Mouse (Mus musculus) intestine, embryonic 16.5 days (tissue): Measurements from ENCODE around the gene Mettl22. TPM values are rescaled to one million over a fixed set of nuclear protein-coding genes. Genes with fewer than 3 reads are reported as not detected.

Experiments
- ATAC-seq: fragments of 200-750 bp; cut with Nextera tagmentation; 2 replicates; pipeline ENCODE4 v1.8.0; 2017; ENCODE audit warnings: moderate TSS enrichment, moderate library complexity
- H3K27ac ChIP-seq: fragments of 300-500 bp; sonication (generic); 2 replicates; pipeline ENCODE4 v1.5.1; 2014; ENCODE audit warnings: mild to moderate bottlenecking, low read length
- H3K27me3 ChIP-seq: fragments of 300-500 bp; sonication (generic); replicated peaks from 2 replicates; pipeline ENCODE4 v1.6.1; 2014; ENCODE audit warnings: low read length, control low read depth, mixed read lengths; ENCODE audit not compliant: control insufficient read depth, insufficient read depth
- H3K36me3 ChIP-seq: fragments of 300-500 bp; sonication (generic); 2 replicates; pipeline ENCODE4 v1.6.1; 2014; ENCODE audit warnings: low read length, control low read depth; ENCODE audit not compliant: control insufficient read depth, insufficient read depth
- H3K4me1 ChIP-seq: fragments of 300-500 bp; sonication (generic); 2 replicates; pipeline ENCODE4 v1.6.1; 2014; ENCODE audit warnings: low read length, control low read depth, mixed read lengths; ENCODE audit not compliant: control insufficient read depth, insufficient read depth
- H3K4me2 ChIP-seq: fragments of 300-500 bp; sonication (generic); 2 replicates; pipeline ENCODE4 v1.6.1; 2014; ENCODE audit warnings: low read depth, low read length, control low read depth
- H3K4me3 ChIP-seq: fragments of 300-500 bp; sonication (generic); 2 replicates; pipeline ENCODE4 v1.5.1; 2014; ENCODE audit warnings: mild to moderate bottlenecking, low read length
- H3K9ac ChIP-seq: fragments of 300-500 bp; sonication (generic); 2 replicates; pipeline ENCODE4 v1.6.1; 2014; ENCODE audit warnings: low read depth, low read length
- H3K9me3 ChIP-seq: fragments of 300-500 bp; sonication (generic); 2 replicates; pipeline ENCODE4 v1.6.1; 2016; ENCODE audit warnings: low read length, control low read depth; ENCODE audit not compliant: control insufficient read depth
- WGBS: fragments of 180-500 bp; shearing (Covaris S2); extraction: QIAGEN DNeasy Blood & Tissue Kit; methylation state at CpG from one replicate; pipeline ENCODE4 v1.1.7; 2014; 5-methylcytosine and 5-hydroxymethylcytosine counted together
- polyA plus RNA-seq: library from polyadenylated mRNA; unstranded; fragments of >200 nt; fragmentation: Nextera tagmentation; extraction: Ambion mirVana; gene quantifications from 2 replicates; pipeline ENCODE4 v1.2.1, GENCODE M21; 2015

Gene Mettl22
- polyA plus RNA-seq = 13.8 and 15.0 TPM in 2 replicates

GRCm38 (mm10) chr16:8470603-8471481, at the start of gene Mettl22:
TSS of gene Mettl22 (plus strand) at chr16:8470788.
- ATAC-seq = peak; percentile 99
- peak within 1 kb of the TSS; percentile 89 for H3K27ac ChIP-seq
- H3K9me3 ChIP-seq = no peaks in the 10 kb centered on the region
- 0 out of 2 replicates have a peak, but pooled peaks cover 5% of the 10 kb centered on the region for H3K4me1 ChIP-seq
- no peaks in the 10 kb centered on the region for H3K27me3 ChIP-seq
- H3K4me3 ChIP-seq = peak within 1 kb of the TSS; percentile 80
- H3K36me3 ChIP-seq = no peaks in the 10 kb centered on the region
- peak within 1 kb of the TSS; percentile 73 for H3K4me2 ChIP-seq
- peak within 1 kb of the TSS; percentile 85 for H3K9ac ChIP-seq
- under 1% methylated on average over 48 of the region's 48 CpGs for WGBS

- Histone ChIP-seq H3K27ac (no peak overlapping the region), H3K9ac (no peak overlapping the region), H3K27me3 (peaks cover 28% of the 10 kb centered on the region), H3K4me2 (no peak overlapping the region), H3K9me3 (no peaks in the 10 kb centered on the region), H3K4me3 (no peak overlapping the region), H3K4me1 (peaks cover 2% of the 10 kb centered on the region; the same call in 1 of the 2 replicates), H3K36me3 (no peaks in the 10 kb centered on the region)
- no peak for ATAC-seq
- 86% methylated on average over 4 of the region's 4 CpGs for WGBS
These were observed 49.7 kb upstream of the Mettl22 start for GRCm38 (mm10) chr16:8420842-8421241.

GRCm38 (mm10) chr16:8423626-8424114, 46.9 kb upstream of the Mettl22 start:
- no peaks in the 10 kb centered on the region for H3K36me3 ChIP-seq
- H3K4me2 ChIP-seq = no peak overlapping the region
- WGBS = 42% methylated on average over 7 of the region's 7 CpGs
- H3K4me3 ChIP-seq = no peak overlapping the region
- no peak overlapping the region for H3K9ac ChIP-seq
- H3K9me3 ChIP-seq = no peaks in the 10 kb centered on the region
- peaks cover 39% of the 10 kb centered on the region for H3K27me3 ChIP-seq
- no peak for ATAC-seq
- H3K4me1 ChIP-seq = peaks cover 2% of the 10 kb centered on the region; the same call in 1 of the 2 replicates
- H3K27ac ChIP-seq = no peak overlapping the region

- Histone ChIP-seq H3K4me1 (peaks cover 2% of the 10 kb centered on the region; the same call in 1 of the 2 replicates), H3K9me3 (no peaks in the 10 kb centered on the region), H3K27ac (no peak overlapping the region), H3K27me3 (peaks cover 39% of the 10 kb centered on the region), H3K4me3 (peak overlapping the region; percentile 39), H3K9ac (0 out of 2 replicates have a peak overlapping the region, but pooled peaks have one; percentile 10), H3K36me3 (no peaks in the 10 kb centered on the region), H3K4me2 (peak overlapping the region; percentile 62)
- no peak for ATAC-seq
- 4% methylated on average over 38 of the region's 43 CpGs for WGBS
These were observed 46.2 kb upstream of the Mettl22 start for GRCm38 (mm10) chr16:8424161-8424970.

GRCm38 (mm10) chr16:8424971-8425330, 45.6 kb upstream of the Mettl22 start, which contains the start of gene Tmem114:
TSS of gene Tmem114 (minus strand) at chr16:8425136.
- Histone ChIP-seq H3K9ac (0 out of 2 replicates have a peak within 1 kb of the TSS, but pooled peaks have one; percentile 10), H3K27ac (no peak within 1 kb of the TSS), H3K36me3 (no peaks in the 10 kb centered on the region), H3K4me2 (peak within 1 kb of the TSS; percentile 62), H3K9me3 (no peaks in the 10 kb centered on the region), H3K4me1 (peaks cover 2% of the 10 kb centered on the region; the same call in 1 of the 2 replicates), H3K27me3 (peaks cover 39% of the 10 kb centered on the region), H3K4me3 (peak within 1 kb of the TSS; percentile 39)
- ATAC-seq = no peak
- 1% methylated on average over 16 of the region's 16 CpGs for WGBS

GRCm38 (mm10) chr16:8425736-8426135, 44.9 kb upstream of the Mettl22 start:
- Histone ChIP-seq H3K27ac (no peak overlapping the region), H3K4me2 (no peak overlapping the region), H3K4me3 (no peak overlapping the region), H3K36me3 (no peaks in the 10 kb centered on the region), H3K4me1 (peaks cover 2% of the 10 kb centered on the region; the same call in 1 of the 2 replicates), H3K27me3 (peaks cover 39% of the 10 kb centered on the region), H3K9me3 (no peaks in the 10 kb centered on the region), H3K9ac (no peak overlapping the region)
- WGBS = 83% methylated on average over 5 of the region's 5 CpGs
- ATAC-seq = no peak

GRCm38 (mm10) chr16:8429531-8429930, 41.1 kb upstream of the Mettl22 start:
- Histone ChIP-seq H3K9me3 (no peaks in the 10 kb centered on the region), H3K4me2 (no peak overlapping the region), H3K4me1 (peaks cover 2% of the 10 kb centered on the region; the same call in 1 of the 2 replicates), H3K36me3 (no peaks in the 10 kb centered on the region), H3K4me3 (no peak overlapping the region), H3K27me3 (peaks cover 23% of the 10 kb centered on the region), H3K27ac (no peak overlapping the region), H3K9ac (no peak overlapping the region)
- 69% methylated on average over 4 of the region's 4 CpGs for WGBS
- ATAC-seq = no peak

- H3K27ac ChIP-seq = no peak overlapping the region
- ATAC-seq = no peak
These were observed 38.0 kb upstream of the Mettl22 start for GRCm38 (mm10) chr16:8432616-8433015.

GRCm38 (mm10) chr16:8444911-8445310, 25.7 kb upstream of the Mettl22 start:
- no peak for ATAC-seq
- H3K36me3 ChIP-seq = no peaks in the 10 kb centered on the region
- no peaks in the 10 kb centered on the region for H3K4me1 ChIP-seq
- no peak overlapping the region for H3K4me3 ChIP-seq
- WGBS = 81% methylated on average over 7 of the region's 7 CpGs
- H3K9me3 ChIP-seq = no peaks in the 10 kb centered on the region
- H3K27ac ChIP-seq = no peak overlapping the region
- no peak overlapping the region for H3K9ac ChIP-seq
- H3K4me2 ChIP-seq = no peak overlapping the region
- H3K27me3 ChIP-seq = no peaks in the 10 kb centered on the region

More at GRCm38 (mm10) chr16:8432616-8433015, 38.0 kb upstream of the Mettl22 start:
- no peaks in the 10 kb centered on the region for H3K9me3 ChIP-seq
- no peak overlapping the region for H3K9ac ChIP-seq
- H3K27me3 ChIP-seq = no peaks in the 10 kb centered on the region
- H3K4me1 ChIP-seq = no peaks in the 10 kb centered on the region
- 79% methylated on average over 3 of the region's 3 CpGs for WGBS
- H3K4me3 ChIP-seq = no peak overlapping the region
- H3K4me2 ChIP-seq = no peak overlapping the region
- H3K36me3 ChIP-seq = no peaks in the 10 kb centered on the region
